24 mouse cellular contexts compared by ENCODE assay signal in genomic region chr19:59646656-59647055, GRCm38 (mm10).
DNase-seq lines count a peak whose midpoint lies in the region; ATAC-seq and TF ChIP-seq lines count a peak whose summit lies in the region.
"Had no signal": no experiment of that assay in that cellular context is flagged by ENCODE, and none has a peak within 500 bp of the region (broad histone marks: within the 10 kb centered on the region; RNA-seq: fewer than 3 reads in every experiment).

No protein-coding gene starts in this region.

- no peaks in the 10 kb centered on the region for H3K9me3 ChIP-seq in midbrain, embryonic 13.5 days
- no peaks in the 10 kb centered on the region for H3K9me3 ChIP-seq in midbrain, embryonic 16.5 days (replicated peaks; ENCODE audit: control insufficient read depth, low read length, poor library complexity, severe bottlenecking)
- H3K9me3 ChIP-seq in forebrain, embryonic 16.5 days (ENCODE audit: control insufficient read depth, low read length) = no peaks in the 10 kb centered on the region
- H3K9me3 ChIP-seq: embryonic facial prominence, embryonic 10.5 days; kidney, embryonic 15.5 days; liver, embryonic 15.5 days had no signal

- DNase-seq in embryo, embryonic 11 days = peak; percentile 14
- DNase-seq in embryo, embryonic 9.5 days (ENCODE audit: extremely low spot score) = no peak
- peak; percentile 56 for DNase-seq in retina, embryonic 14.5 days (ENCODE audit: low spot score)
- no peak for DNase-seq in gastrocnemius, adult 2 months
- no peak for DNase-seq in lung, postnatal 36 days
- DNase-seq: adrenal gland, postnatal 14 days; cerebellum, adult 2 months; cerebellum, postnatal 36 days; gastrocnemius, postnatal 14 days; heart, adult 2 months; heart, postnatal 36 days; kidney, postnatal 4 days; layer of hippocampus, adult 9-11 months; right cerebral cortex, adult 18-20 months; thymus, postnatal 25 days had no signal

- H3K36me3 ChIP-seq in midbrain, embryonic 13.5 days = no peaks in the 10 kb centered on the region
- H3K36me3 ChIP-seq in midbrain, embryonic 16.5 days (ENCODE audit: control insufficient read depth, insufficient read depth, low read length) = no peaks in the 10 kb centered on the region
- no peaks in the 10 kb centered on the region for H3K36me3 ChIP-seq in forebrain, embryonic 16.5 days (ENCODE audit: control insufficient read depth, insufficient read depth)
- H3K36me3 ChIP-seq: embryonic facial prominence, embryonic 10.5 days; kidney, embryonic 15.5 days; liver, embryonic 15.5 days had no signal

- H3K27ac ChIP-seq in midbrain, embryonic 13.5 days = no peak overlapping the region
- H3K27ac ChIP-seq in midbrain, embryonic 16.5 days (ENCODE audit: low read length) = no peak overlapping the region
- H3K27ac ChIP-seq in forebrain, embryonic 16.5 days (ENCODE audit: low read length) = no peak overlapping the region
- no peak overlapping the region for H3K27ac ChIP-seq in gastrocnemius, adult 2 months
- H3K27ac ChIP-seq: embryonic facial prominence, embryonic 10.5 days; heart, adult 2 months; hindbrain, postnatal 0 days; kidney, embryonic 15.5 days; liver, embryonic 15.5 days had no signal

- H3K27me3 ChIP-seq in midbrain, embryonic 13.5 days = no peaks in the 10 kb centered on the region
- H3K27me3 ChIP-seq in midbrain, embryonic 16.5 days (ENCODE audit: control insufficient read depth, insufficient read depth, low read depth, low read length) = no peaks in the 10 kb centered on the region
- H3K27me3 ChIP-seq in forebrain, embryonic 16.5 days (replicated peaks; ENCODE audit: control insufficient read depth, insufficient read depth, low read length) = no peaks in the 10 kb centered on the region
- H3K27me3 ChIP-seq: kidney, embryonic 15.5 days; liver, embryonic 15.5 days had no signal

- no peak for TF ChIP-seq CTCF in gastrocnemius, adult 2 months (IDR thresholded peaks at IDR 0.05)

- no peak overlapping the region for H3K4me2 ChIP-seq in midbrain, embryonic 13.5 days (replicated peaks)
- no peak overlapping the region for H3K4me2 ChIP-seq in midbrain, embryonic 16.5 days (ENCODE audit: low read length)
- no peak overlapping the region for H3K4me2 ChIP-seq in forebrain, embryonic 16.5 days (ENCODE audit: low read length)
- H3K4me2 ChIP-seq: kidney, embryonic 15.5 days; liver, embryonic 15.5 days had no signal

- H3K4me1 ChIP-seq in midbrain, embryonic 13.5 days (replicated peaks) = peaks cover 23% of the 10 kb centered on the region
- peaks cover 6% of the 10 kb centered on the region for H3K4me1 ChIP-seq in midbrain, embryonic 16.5 days (ENCODE audit: control insufficient read depth, insufficient read depth, low read length)
- peaks cover 12% of the 10 kb centered on the region for H3K4me1 ChIP-seq in forebrain, embryonic 16.5 days (replicated peaks; ENCODE audit: control insufficient read depth, insufficient read depth, low read length)
- H3K4me1 ChIP-seq: kidney, embryonic 15.5 days; liver, embryonic 15.5 days had no signal

- 59% methylated on average over 7 of the region's 7 CpGs for WGBS in midbrain, embryonic 13.5 days
- WGBS in midbrain, embryonic 16.5 days = 49% methylated on average over 7 of the region's 7 CpGs
- 8% methylated on average over 7 of the region's 7 CpGs for WGBS in forebrain, embryonic 16.5 days

- intact Hi-C loops in gastrocnemius, adult 2 months (cut with DNase I) = no loop called here

- H3K4me3 ChIP-seq in midbrain, embryonic 13.5 days (replicated peaks) = no peak overlapping the region
- H3K4me3 ChIP-seq in midbrain, embryonic 16.5 days (ENCODE audit: low read depth, low read length) = no peak overlapping the region
- no peak overlapping the region for H3K4me3 ChIP-seq in forebrain, embryonic 16.5 days (replicated peaks; ENCODE audit: low read length)
- no peak overlapping the region for H3K4me3 ChIP-seq in gastrocnemius, adult 2 months
- H3K4me3 ChIP-seq: embryonic facial prominence, embryonic 10.5 days; heart, adult 2 months; kidney, embryonic 15.5 days; liver, embryonic 15.5 days had no signal

- ATAC-seq in midbrain, embryonic 13.5 days = 0 out of 2 replicates have a peak, but pooled peaks have one; percentile 45
- no peak for ATAC-seq in midbrain, embryonic 16.5 days
- peak; percentile 92 for ATAC-seq in forebrain, embryonic 16.5 days
- ATAC-seq: activated CD4-positive, CD25-positive, alpha-beta regulatory T cell, adult 4 months; hindbrain, postnatal 0 days; intestine, postnatal 0 days had no signal

- no peak overlapping the region for H3K9ac ChIP-seq in midbrain, embryonic 13.5 days (replicated peaks)
- H3K9ac ChIP-seq in midbrain, embryonic 16.5 days (ENCODE audit: low read depth, low read length) = no peak overlapping the region
- H3K9ac ChIP-seq in forebrain, embryonic 16.5 days (replicated peaks; ENCODE audit: low read depth, low read length) = no peak overlapping the region
- H3K9ac ChIP-seq: kidney, embryonic 15.5 days; liver, embryonic 15.5 days had no signal

Comparison
In these comparisons a context has a peak if more than half of its experiments do, and no peak if none do; other contexts are left out.
1. DNase-seq: peak in embryo, embryonic 11 days (single experiment) and retina, embryonic 14.5 days (single experiment); none in embryo, embryonic 9.5 days (single experiment), gastrocnemius, adult 2 months (single experiment) and lung, postnatal 36 days (single experiment).